Mouse (Mus musculus) left cerebral cortex, adult 18-20 months (tissue): ENCODE data around the gene Apobec2. TPM values are rescaled to one million over a fixed set of nuclear protein-coding genes. Genes with fewer than 3 reads are reported as not detected.
A peak's percentile ranks its signal among the peaks of the same experiment; 100 is the strongest.

ENCODE experiments used
- DNase-seq, 2 experiments: peaks; one replicate each; pipeline ENCODE4 v3.0.0; 2021 to 2022; ENCODE audit warnings: low spot score in 2 of 2, mixed read lengths in 1 of 2
- total RNA-seq, 2 experiments: library from RNA; stranded (reverse); gene quantifications; 2 replicates each; pipeline ENCODE4 v1.2.3; 2021

The Apobec2 gene
- total RNA-seq, 2 experiments from 2014 or later, result not detected

DNA sequence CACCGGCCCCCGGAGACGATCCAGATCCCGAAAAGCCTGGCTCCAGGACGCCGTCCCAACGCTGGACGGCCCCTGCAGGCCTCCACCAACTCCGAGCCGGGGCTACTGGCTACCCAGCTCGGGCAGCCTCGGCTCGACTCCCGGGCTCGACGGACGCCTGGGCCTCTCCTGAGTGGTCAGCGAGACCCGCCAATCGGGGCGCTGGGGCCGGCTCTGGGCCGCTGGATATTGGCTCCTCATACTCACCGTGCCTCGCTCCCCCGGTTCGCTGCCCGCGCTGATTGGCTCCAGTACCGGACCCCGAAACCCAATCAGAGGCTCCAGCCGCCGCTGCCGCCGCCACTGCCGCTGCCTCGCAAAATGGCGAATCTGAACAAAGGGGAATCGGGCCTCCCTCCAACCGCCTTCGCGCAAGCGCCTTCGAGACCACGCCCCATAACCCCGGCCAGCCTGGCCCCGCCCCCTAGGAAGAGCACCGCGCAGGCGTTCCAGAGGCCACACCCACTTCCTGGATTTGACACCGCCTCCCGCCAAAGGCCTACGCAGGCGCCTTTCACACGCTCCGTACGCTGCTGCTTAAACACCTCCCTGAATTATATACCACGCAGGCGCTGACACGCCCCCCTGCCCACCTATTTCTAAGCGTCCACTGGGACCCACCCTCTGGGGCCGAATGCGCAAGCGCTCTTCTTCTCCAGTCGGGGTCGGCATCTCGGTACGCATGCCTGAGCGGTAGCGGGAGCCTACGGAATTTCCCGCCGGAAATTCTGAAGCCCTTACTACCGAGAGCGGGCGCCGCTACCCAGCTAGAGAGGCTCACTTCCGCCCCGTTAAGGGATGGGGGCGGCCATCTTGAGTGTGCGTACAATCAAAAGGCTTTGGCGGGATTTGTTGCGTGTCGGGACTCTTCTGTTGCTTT is 23.1 kb downstream of the Apobec2 start, which contains the start of the genes Nfya and Oard1:
Gene Nfya (minus strand): TSS at position 527 of the 919 bp plus-strand sequence.
Gene Oard1 (plus strand): TSS at position 635 of the 919 bp plus-strand sequence.
- peak; percentile 99 to 100 for DNase-seq

DNA sequence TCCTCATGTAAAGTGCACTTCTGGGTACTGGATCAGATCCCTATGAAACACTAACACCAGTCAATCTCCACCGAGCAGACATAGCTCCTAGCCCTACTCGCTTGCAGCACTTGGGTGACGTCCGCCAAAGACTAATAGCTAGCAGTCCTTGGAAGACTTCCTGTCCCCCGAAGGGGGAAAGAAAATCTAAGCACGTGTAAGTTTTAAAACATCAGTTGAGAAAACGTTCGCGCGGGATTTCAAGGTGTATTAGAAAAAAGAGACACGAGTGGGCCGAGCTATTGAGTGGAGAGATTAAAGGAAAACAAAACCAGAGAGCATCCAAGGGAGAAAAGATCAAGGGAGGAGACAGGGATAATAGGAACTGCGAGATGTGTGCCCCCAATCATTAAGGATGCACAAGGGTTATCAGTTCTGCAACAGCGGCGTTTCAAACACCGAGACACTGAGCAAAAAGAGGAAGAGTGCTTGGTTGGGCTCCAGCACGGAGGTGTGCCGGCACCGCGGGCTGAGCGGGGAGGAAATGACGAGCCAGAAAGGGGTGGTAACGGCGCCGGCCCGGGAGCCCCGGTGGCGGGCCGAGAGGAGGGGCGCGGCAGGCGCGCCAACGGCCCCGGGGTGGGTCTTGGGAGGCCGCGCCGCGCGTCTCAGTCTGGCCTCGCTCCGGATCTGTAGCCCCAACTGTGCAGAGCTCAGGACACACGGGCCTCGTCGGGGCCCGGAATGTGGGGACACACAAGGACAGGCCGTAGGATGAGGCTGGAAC is 24.0 kb downstream of the Apobec2 start:
- peak; percentile 36 to 66 for DNase-seq

DNA sequence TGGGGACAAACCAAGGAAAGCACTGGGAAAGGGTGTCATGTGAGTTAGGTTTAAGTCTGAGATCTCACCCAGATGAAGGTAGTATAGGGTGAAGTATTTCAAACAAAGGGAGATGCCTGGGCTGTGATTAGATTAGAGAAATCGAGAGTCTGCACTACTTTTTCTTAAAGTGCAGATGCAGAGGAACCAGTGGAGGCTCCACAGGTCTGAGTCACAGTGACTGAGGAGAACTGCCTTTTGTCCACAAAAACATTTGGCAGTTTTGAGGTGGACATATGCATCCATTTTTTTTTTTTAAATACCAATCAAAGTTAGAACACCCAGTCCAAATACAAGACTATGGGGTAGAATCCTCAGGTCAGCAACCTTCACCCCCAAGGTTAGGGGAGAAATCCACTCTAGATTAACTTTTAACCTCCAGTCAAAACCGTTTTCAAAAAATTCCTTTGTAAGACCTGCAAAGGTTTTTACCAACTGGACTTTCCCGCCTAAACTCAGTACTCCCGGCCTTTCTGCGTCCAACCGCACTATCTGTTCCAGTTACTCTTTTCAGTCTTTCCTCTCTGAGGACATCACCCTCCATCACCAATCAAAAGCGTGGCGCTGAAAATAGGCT is 24.7 kb downstream of the Apobec2 start:
- DNase-seq, result no peak

DNA sequence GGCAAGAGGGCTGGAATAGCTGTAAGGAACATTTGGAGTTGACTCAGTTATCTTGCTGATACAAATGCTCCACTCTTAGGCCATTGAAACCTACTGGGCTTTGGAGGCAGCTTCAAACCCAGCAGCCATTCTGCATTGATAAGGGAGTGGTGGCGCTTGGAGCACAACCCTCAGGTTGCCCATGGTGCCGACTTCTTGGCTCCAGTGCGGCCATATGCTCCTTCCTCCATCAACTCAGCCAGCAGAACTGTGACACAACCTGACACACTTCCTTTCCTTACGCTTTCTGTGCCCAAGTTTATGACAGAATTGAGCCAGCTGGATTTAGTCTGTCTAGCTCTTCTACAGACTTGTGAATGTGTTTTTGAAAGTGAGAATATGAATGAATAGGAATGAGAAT is 25.6 kb downstream of the Apobec2 start:
- peak in 1 of 2 experiments; percentile 26 for DNase-seq

DNA sequence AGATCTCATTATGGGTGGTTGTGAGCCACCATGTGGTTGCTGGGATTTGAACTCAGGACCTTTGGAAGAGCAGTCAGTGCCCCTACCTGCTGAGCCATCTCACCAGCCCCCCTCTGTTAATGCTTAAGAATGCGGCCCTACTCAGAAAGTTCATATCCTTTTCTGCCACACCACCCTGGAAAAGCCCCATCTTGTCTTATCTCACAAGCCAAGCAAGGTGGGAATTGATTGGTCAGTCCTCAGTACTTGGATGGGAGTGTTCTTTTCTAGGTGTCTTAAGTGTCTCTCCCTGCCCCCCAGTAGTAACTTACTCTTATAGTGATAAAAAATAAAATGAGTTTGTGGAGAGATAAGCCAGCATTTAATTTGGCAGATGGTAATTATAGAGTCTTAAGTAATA is 28.0 kb downstream of the Apobec2 start:
- DNase-seq, result no peak

DNA sequence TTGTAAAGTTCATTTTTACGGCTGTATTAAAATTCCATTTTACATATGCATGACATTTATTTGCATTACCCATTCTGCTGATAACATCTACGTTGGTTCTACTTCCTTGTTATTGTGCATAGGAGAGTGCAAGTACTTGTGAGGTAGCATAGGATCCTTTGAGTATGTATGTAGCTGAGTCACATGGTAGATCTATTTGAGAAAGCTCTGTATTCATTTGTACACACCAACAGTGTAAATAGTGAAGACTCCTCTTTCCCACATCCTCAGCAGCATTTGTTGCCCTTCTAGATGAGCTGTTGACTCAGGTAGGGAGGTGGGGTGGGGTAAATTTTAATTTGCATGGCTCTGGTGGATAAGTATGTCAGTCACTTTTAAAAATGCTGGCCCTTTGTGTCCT is 28.9 kb downstream of the Apobec2 start:
- DNase-seq, result no peak

DNA sequence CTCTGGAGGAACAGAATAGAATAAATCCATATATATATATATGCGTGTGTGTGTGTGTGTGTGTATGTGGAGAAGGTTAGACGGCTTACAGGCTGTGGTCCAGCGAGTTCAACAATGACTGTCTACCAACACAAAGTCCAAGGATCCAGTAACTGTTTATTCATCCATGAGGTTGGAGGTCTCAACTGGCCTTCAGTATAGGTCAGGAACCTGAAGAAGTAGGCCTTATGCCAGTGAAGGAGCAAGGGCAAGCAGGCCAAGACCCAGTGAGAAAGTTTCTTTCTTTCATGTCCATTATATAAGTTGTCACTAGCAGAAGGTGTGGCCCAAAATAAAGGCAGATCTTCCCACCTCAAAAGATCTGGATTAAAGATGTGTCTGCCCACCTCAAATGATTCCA is 30.0 kb downstream of the Apobec2 start:
- no peak for DNase-seq

DNA sequence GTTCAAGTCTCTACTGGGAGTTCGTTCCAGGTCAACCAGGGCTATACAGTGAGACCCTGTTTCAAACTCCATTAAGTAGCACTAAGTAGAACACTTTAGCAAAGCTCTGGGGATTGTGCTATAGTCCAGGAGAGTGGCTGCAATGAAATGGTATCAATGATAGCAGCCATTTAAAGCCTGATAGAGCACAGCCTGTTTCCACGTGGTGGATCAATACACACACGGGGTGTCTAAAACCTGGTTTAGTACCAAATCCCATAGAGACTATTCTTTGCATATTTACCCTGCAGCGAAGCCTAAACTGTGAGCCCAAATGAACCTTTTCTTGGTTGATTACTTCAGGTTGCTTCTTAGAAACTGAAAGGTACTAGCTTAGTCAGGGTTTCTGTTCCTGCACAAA is 31.0 kb downstream of the Apobec2 start:
- DNase-seq, result no peak

DNA sequence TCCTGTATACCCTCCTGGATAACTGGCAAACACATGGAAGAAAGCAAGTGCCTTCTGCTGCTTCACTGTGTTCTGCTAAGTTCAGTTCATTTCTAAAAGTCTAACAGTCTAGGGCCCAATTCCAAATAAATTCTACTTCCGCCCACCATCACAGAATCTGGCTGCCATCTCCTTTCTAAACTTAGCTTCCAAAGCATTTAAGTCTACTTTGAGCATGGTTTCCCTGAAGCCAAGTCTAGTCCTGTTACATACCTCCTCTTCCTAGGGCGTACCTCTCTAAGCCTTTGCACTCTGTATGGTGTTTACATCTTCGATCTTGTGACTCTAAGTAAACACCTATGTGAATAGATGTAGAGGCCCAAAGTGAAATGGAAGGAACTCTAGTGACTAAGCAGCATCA is 40.1 kb downstream of the Apobec2 start:
- peak; percentile 55 to 59 for DNase-seq

DNA sequence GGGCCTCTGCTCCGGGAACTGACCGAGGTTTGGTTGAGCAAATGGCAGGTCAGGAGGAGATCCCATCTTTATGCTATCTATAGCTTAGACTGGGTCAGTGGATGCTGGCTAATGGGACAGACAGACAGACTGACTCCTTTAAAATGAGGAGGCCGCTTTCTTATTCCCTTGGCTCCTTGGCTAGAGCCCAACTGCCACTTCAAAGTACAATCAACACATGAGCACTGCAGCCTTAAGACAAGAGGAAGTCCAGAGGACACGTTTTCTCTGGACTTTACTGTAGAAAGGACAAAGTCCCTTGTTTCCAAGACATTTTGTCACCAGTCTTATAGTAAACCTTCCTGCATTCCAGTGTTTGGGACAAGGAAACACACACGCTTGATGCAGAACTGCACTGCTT is 41.3 kb downstream of the Apobec2 start:
- no peak for DNase-seq

DNA sequence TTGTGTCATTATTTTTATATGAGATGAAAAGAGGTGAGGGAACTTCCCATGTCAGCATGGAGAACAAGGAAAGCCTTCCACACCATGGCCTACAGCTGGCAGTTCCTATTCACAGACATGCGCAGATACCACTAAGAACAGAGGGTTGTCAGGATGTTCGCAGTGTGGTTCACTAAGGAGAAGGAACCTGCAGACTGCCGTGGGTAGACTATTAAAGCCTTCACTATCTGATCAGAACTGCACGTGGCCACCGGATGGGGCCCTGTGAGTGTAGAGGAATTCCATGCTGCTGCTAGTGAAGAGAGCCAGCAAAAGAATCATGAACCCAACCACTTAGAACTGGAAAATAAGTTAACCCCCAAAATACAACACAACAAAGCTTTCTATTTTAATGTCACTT is 43.3 kb downstream of the Apobec2 start:
- DNase-seq, result no peak

DNA sequence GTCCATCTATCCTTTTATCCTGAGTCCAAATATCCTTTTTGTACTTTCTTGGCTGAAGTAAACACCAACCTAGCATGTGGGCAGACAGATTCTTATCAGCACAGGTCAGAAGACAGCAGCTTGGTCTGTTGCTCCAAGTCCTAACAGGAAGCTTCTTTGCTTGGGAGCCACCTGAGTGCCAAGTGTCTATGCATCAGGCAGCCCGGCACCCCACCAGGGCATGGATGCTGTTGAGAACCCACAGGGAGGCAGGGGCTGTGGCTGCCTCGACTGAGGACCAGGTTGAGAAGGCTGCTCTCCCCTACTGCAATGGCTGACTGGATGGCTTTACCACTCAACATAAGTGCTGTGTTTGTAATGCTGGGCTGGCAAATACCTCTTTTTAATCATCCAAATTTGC is 44.1 kb downstream of the Apobec2 start:
- DNase-seq, result no peak

DNA sequence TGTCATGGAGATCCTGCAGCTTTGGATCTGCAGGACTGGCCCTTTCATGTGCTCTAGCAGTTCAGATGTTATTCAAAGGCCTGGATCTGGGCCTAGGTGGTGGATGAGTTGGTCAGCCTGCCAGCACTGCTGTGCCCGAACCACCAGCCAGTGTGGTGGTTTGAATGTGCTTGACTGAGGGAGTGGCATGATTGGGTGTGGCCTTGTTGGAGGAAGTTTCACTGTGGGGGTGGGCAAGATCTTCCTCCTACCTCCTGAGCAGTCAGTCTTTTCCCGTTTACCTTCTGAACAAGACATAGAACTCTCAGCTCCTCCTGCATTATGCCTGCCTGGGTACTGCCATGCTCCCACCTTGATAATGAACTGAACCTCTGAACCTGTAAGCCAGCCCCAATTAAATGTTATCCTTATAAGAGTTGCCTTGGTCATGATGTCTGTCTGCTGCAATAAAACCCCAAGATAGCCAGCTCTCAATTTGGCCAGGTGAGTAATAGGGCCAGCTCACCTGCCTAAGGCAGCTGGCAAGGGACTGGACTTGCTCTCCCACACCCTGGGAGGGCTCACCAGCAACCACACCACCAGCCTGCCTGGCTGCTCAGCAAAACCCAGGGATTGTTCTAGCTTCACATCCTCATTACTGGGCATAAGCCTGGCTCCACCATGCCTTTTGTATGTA is 46.8 kb downstream of the Apobec2 start:
- no peak for DNase-seq

DNA sequence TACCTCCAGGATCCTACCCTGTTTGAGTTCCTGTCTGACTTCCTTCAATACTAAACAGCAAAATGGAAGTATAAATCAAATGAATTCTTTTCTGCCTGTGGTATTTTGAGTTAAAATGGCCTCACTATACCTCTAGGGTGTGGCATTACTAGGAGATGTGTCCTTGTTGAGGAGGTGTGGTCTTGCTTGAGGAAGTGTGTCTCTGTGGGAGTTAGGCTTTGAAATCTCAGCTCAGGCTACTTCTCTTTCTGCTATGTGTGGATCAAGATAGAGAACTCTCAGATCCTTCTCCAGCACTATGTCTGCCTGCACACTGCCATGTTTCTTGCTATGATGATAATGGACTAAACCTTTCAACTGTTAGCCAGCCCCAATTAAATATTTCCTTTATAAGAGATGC is 53.7 kb downstream of the Apobec2 start:
- no peak for DNase-seq

DNA sequence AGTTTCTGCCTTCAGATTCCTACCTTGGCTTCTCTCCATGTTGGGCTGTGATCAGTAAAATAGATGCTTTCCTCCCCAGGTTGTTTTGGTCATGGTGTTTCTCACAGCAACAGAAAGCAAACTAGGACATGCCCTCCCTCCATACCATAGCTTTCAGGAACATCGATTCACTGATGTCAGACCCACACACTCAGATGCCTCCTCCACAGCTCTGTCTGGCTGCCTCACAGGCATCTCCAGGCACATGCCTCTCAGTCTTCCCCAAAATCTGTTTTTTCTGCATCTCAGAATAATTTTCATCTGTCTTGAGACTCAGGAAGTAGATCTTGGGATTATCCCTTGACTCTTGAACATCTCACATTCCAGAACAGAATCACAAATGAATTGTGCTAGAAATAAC is 56.6 kb downstream of the Apobec2 start:
- peak in 1 of 2 experiments; percentile 47 for DNase-seq

DNA sequence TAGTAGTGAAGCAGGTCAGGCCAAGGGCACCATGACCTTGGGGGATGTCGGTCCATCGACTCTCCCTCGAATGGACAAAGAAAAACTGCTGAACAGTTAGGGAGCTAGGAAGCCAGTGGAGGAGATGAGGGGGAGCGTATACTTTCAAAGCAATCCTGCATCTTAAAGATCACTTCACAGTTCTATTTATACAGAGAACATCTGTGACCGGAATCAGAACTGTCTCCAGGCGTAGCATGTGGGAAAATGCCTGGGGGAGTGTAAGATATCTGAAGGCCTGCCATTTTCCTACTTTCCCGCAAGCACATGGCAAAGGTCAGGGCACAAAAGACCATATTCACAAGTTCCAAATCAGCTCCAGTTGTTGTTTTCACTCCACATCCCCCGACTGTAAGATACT is 59.7 kb downstream of the Apobec2 start:
- peak; percentile 32 to 40 for DNase-seq

DNA sequence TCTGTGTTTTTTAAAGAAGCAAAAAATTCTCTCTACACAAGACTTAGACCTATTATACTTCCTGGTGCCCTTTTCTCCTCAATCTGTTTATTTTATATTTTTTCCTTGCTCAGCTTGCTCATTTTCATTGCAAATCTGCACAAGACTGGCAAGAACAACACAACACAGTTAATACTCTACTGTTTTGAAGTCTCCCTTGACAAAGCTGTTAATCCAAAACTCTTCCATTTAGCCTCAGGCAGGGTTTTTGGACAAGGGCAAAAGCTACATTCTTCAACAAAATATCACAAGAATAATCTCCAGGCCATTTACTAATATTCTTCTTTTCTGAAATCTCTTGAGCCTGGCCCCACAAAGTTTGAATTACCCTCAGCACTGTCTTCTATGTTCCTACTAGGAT is 61.1 kb downstream of the Apobec2 start:
- DNase-seq, result no peak
